ENCODE assay signal across 16 mouse cellular contexts in the genomic region with DNA sequence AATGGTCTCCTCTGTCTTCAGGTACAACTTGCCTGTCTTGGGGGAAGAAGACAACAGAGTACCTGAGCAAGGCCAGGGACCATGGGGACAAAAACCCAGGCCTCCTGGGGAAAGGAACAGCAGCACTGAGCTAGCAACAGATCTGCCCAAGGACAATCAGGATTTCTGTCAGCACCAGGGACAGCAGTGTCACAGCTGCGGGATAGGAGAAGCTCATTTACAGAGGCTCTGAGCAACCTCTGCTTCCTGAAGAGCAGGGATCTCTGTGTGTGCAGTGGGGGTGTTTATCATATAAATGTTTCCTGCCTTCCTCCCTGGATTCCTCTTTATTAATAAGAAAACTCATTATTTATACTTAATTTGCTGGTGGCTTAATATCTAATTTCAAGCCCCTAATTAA.
DNase-seq lines count a peak whose midpoint lies in the region; ATAC-seq and TF ChIP-seq lines count a peak whose summit lies in the region.
"Had no signal": no experiment of that assay in that cellular context is flagged by ENCODE, and none has a peak within 500 bp of the region (broad histone marks: within the 10 kb centered on the region; RNA-seq: fewer than 3 reads in every experiment).

No protein-coding gene starts in this region.

- ATAC-seq in hindbrain, embryonic 11.5 days (ENCODE audit: low FRiP score): no peak
- no peak for ATAC-seq in hindbrain, embryonic 16.5 days
- ATAC-seq: CD4-positive, CD25-positive, alpha-beta regulatory T cell, adult 4 months had no signal

- H3K4me3 ChIP-seq in hindbrain, embryonic 11.5 days (ENCODE audit: low read depth, low read length): no peak overlapping the region
- H3K4me3 ChIP-seq in hindbrain, embryonic 16.5 days (ENCODE audit: low read length): no peak overlapping the region
- no peak overlapping the region for H3K4me3 ChIP-seq in limb, embryonic 10.5 days
- H3K4me3 ChIP-seq: heart, embryonic 13.5 days; left cerebral cortex, adult 2 months; limb, embryonic 15.5 days; lung, embryonic 15.5 days had no signal

- no peaks in the 10 kb centered on the region for H3K36me3 ChIP-seq in hindbrain, embryonic 11.5 days (ENCODE audit: control insufficient read depth, insufficient read depth, low read length)
- H3K36me3 ChIP-seq in hindbrain, embryonic 16.5 days (ENCODE audit: control insufficient read depth, insufficient read depth, low read length): no peaks in the 10 kb centered on the region
- no peaks in the 10 kb centered on the region for H3K36me3 ChIP-seq in limb, embryonic 10.5 days
- H3K36me3 ChIP-seq: heart, embryonic 13.5 days; limb, embryonic 15.5 days; lung, embryonic 15.5 days had no signal

- H3K9ac ChIP-seq in hindbrain, embryonic 11.5 days (ENCODE audit: low read depth, low read length): no peak overlapping the region
- no peak overlapping the region for H3K9ac ChIP-seq in hindbrain, embryonic 16.5 days (ENCODE audit: low read depth, low read length)
- H3K9ac ChIP-seq: heart, embryonic 13.5 days; limb, embryonic 15.5 days; lung, embryonic 15.5 days had no signal

- peak overlapping the region; percentile 37; the same call in 1 of the 2 replicates for H3K27ac ChIP-seq in hindbrain, embryonic 11.5 days (ENCODE audit: low read depth, low read length)
- no peak overlapping the region for H3K27ac ChIP-seq in hindbrain, embryonic 16.5 days (ENCODE audit: low read depth, low read length)
- no peak overlapping the region for H3K27ac ChIP-seq in limb, embryonic 10.5 days
- H3K27ac ChIP-seq: heart, embryonic 13.5 days; left cerebral cortex, adult 2 months; limb, embryonic 15.5 days; lung, embryonic 15.5 days had no signal

- DNase-seq in hindbrain, embryonic 11.5 days (ENCODE audit: low spot score): peak; percentile 35
- DNase-seq in R1 (ENCODE audit: low read depth, low spot score): peak; percentile 41
- DNase-seq in brain, embryonic 14.5 days (ENCODE audit: low read depth): peak; percentile 49
- peak; percentile 38 for DNase-seq in limb, embryonic 10.5 days (ENCODE audit: low spot score)
- no peak for DNase-seq in gastrocnemius, adult 8-10 months (ENCODE audit: low spot score in 2 of 2)
- DNase-seq in layer of hippocampus, postnatal 25 days (ENCODE audit: extremely low spot score in 1 of 2, low spot score in 1 of 2): no peak
- DNase-seq: cerebellum, adult 2 months; gastrocnemius, postnatal 25 days; kidney, postnatal 36 days; right cerebral cortex, postnatal 4 days had no signal

- no peaks in the 10 kb centered on the region for H3K9me3 ChIP-seq in hindbrain, embryonic 11.5 days (ENCODE audit: control insufficient read depth, low read length)
- H3K9me3 ChIP-seq in hindbrain, embryonic 16.5 days (ENCODE audit: control insufficient read depth, low read length): no peaks in the 10 kb centered on the region
- no peaks in the 10 kb centered on the region for H3K9me3 ChIP-seq in limb, embryonic 10.5 days (replicated peaks)
- H3K9me3 ChIP-seq: heart, embryonic 13.5 days; limb, embryonic 15.5 days; lung, embryonic 15.5 days had no signal

- 0% methylated on average over 1 of the region's 1 CpGs for WGBS in hindbrain, embryonic 11.5 days
- 0% methylated on average over 1 of the region's 1 CpGs for WGBS in hindbrain, embryonic 16.5 days
- 0% methylated on average over 1 of the region's 1 CpGs for WGBS in limb, embryonic 10.5 days

- no peak for TF ChIP-seq CTCF in brain, embryonic 14.5 days (IDR thresholded peaks at IDR 0.05; ENCODE audit: borderline replicate concordance, extremely low read depth, insufficient read depth, insufficient read length)

- H3K4me1 ChIP-seq in hindbrain, embryonic 11.5 days (replicated peaks; ENCODE audit: control insufficient read depth, insufficient read depth, low read length): 0 out of 2 replicates have a peak, but pooled peaks cover 2% of the 10 kb centered on the region
- peaks cover 8% of the 10 kb centered on the region for H3K4me1 ChIP-seq in hindbrain, embryonic 16.5 days (ENCODE audit: control insufficient read depth, insufficient read depth, low read depth, low read length)
- no peaks in the 10 kb centered on the region for H3K4me1 ChIP-seq in limb, embryonic 10.5 days
- H3K4me1 ChIP-seq: heart, embryonic 13.5 days; limb, embryonic 15.5 days; lung, embryonic 15.5 days had no signal

- H3K27me3 ChIP-seq in hindbrain, embryonic 11.5 days (ENCODE audit: control insufficient read depth, insufficient read depth, low read length): no peaks in the 10 kb centered on the region
- H3K27me3 ChIP-seq in hindbrain, embryonic 16.5 days (replicated peaks; ENCODE audit: control insufficient read depth, insufficient read depth, low read length): no peaks in the 10 kb centered on the region
- peaks cover 12% of the 10 kb centered on the region; the same call in 1 of the 2 replicates for H3K27me3 ChIP-seq in limb, embryonic 10.5 days (ENCODE audit: low read depth, poor library complexity, severe bottlenecking)
- H3K27me3 ChIP-seq: limb, embryonic 15.5 days; lung, embryonic 15.5 days had no signal

- no peak for TF ChIP-seq POLR2A in brain, embryonic 14.5 days (IDR thresholded peaks at IDR 0.05; ENCODE audit: borderline replicate concordance, extremely low read depth, insufficient read depth, insufficient read length, poor library complexity, severe bottlenecking)

- no peak overlapping the region for H3K4me2 ChIP-seq in hindbrain, embryonic 11.5 days (replicated peaks; ENCODE audit: low read depth, low read length)
- H3K4me2 ChIP-seq in hindbrain, embryonic 16.5 days (ENCODE audit: low read length): no peak overlapping the region
- H3K4me2 ChIP-seq: heart, embryonic 13.5 days; limb, embryonic 15.5 days; lung, embryonic 15.5 days had no signal

Comparison
In these comparisons a context has a peak if more than half of its experiments do, and no peak if none do; other contexts are left out.
1. DNase-seq: peak in hindbrain, embryonic 11.5 days (single experiment), R1 (single experiment), brain, embryonic 14.5 days (single experiment) and limb, embryonic 10.5 days (single experiment); none in gastrocnemius, adult 8-10 months (0 of 2) and layer of hippocampus, postnatal 25 days (0 of 2).